Mouse (Mus musculus) cerebellum, postnatal 36 days (tissue): ENCODE measurements around the gene Rhoq.

Experiments used
- DNase-seq, 2 experiments: peaks; one replicate each; pipeline ENCODE4 v3.0.0; 2021 to 2022; ENCODE audit warnings: mixed read lengths in 2 of 2

The Rhoq gene

GRCm38 (mm10) chr17:87011301-87012019, 48.6 kb downstream of the Rhoq start:
- peak; percentile 86 to 87 for DNase-seq

DNA sequence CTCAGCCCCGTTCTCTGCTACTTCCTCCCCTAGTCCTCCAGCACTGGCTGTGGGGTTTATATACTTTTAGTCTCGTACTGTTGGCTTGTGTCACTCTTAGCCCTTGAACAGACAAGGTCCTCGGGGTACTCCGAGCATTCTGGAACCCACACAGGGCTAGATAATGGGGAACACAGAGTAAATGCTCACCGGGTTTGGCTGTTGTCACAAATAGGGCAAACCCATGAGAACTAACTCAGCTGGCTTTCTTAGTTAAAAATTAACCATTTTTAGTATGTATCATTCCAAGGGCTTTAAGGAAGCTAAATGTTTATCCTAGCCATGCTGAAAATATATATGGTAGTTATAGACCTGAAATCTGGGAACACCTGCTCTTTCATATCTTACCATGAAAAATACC, 56.8 kb downstream of the Rhoq start:
- no peak for DNase-seq

DNA sequence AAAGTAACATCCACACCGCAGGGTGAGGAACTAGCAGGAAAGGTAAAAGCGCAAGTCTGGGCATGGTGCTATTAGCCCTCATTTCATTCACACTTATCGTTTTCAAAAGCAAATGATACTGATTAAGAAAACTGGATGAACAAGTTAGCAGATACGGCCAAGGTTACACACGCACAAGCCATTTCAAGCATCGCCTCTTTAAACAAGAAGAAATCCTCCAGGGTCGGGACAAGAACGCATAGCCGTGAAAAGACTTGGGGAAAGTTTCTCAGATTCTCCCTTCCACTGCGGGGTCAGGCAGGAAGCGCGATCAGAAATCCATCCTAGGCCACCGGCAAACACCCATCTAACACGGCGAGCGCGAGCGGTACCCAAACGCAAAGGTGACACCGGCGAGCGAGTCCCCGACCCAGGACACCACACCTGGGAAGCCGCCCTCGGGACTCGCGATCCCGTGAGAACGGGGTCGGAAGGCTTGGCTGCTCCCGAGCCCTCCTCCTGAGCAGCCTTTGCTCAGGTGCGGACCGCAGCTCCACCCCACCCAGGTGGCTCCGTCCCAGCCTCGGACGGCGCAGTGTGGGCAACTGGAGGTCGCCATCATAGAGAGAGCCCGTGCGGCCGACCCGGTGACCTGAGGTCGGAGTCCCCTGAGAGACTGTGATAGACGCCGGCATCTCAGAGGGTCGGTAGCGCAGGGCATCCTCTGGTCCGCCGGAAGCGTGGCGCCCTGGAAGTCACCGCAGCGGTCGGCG, 61.8 kb downstream of the Rhoq start:
- DNase-seq, result peak in 1 of 2 experiments; percentile 34

- DNase-seq, result peak; percentile 98 to 99
These were observed 62.5 kb downstream of the Rhoq start, which contains the start of the genes Pigf and Cript for GRCm38 (mm10) chr17:87025269-87025949. Pigf (minus strand) TSS chr17:87025406. Cript (plus strand) TSS chr17:87025550.

DNA sequence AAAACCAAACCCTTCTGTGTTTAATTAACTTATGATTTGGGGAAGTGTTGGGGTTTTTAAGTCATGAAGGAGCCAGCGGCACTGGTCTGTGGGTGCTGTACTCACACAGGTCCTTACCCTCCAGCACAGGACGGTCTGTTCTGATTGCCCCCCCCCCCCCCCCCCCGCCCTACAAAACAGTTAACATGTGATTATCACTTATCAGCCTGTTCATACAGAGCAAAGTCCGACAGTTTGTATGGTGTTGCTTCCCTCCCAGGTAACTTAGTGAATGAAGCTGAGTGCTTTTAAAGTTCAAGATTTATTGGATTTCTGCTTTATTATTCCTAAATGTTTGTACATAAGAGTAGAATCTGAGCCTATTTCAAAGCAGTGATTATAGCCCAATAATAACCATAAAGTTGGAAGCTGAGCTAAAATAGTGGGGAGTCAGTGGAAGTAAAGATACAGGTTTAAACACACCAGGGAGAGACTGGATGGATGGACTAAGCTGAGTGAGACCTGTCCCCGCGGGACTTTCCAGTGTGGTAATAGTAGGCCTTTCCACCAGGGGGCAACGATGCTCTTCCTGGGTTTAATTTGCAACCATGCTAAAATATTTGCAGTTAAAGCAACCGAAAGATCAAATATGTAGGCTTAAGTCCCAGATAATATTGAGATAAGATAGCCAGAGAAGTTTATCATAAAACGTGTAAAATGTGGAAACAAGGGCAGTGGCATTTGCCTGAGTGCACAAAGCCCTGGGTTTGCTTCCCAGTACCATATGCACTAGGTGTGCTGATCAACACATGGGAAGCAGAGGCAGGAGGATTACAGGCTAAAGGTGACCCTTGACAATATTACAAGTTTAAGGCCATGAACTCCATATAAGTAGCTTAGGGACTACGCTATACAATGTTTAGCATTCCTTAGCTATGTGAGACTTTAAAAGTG, 73.5 kb downstream of the Rhoq start:
- DNase-seq, result no peak

- DNase-seq, result no peak
These were observed 75.6 kb downstream of the Rhoq start for GRCm38 (mm10) chr17:87038496-87038895.

- no peak for DNase-seq
These were observed 78.9 kb downstream of the Rhoq start for GRCm38 (mm10) chr17:87041739-87042138.

DNA sequence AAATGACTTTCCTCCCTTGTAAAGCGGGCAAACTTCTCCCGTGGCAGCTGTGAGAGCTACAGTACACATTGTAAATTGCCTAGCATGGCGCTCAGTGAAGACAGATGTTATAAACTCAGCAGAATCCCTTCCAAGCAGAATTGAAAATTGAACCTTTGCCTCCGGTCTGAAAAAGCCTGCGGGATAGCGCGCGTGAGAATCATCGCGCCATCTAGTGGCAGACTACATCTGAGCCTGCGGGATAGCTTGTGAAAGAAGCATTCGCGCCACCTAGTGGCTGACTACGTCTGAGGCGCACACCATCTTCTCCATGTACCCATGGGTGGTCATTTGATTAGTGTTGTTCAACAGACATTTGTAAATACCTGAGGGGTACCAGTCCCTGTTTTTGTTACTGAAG, 81.5 kb downstream of the Rhoq start:
- DNase-seq, result peak; percentile 89 to 95

DNA sequence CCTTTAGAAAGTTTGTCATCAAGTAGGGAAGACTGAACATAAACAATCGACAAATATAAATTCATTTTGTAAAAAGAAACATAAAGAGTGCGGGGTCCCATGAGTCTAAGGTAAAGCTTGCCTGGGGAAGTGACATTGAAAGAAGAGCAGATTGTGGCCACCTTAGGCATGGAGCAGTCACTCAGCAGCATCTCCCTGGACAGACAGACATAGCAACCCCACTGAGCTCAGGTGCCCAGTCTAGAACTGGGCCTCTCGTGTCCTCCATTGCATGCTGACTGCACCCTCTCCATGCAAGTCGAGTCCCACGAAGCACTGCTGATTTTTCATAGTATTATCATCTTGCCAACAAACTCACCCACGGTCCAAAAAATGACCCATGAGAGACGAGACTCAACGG, 81.9 kb downstream of the Rhoq start:
- DNase-seq, result no peak
